Mouse (Mus musculus): ENCODE data around the gene Foxp1. TPM values are rescaled to one million over a fixed set of nuclear protein-coding genes. Genes with fewer than 3 reads are reported as not detected.

Foxp1 gene
- polyA plus RNA-seq, 1 experiment from 2014 or later = 65.4 TPM

- no peak for DNase-seq (ENCODE audit: low spot score)
- 89% methylated on average over 8 of the region's 8 CpGs for WGBS
- no peaks in the 10 kb centered on the region for H3K4me1 ChIP-seq (ENCODE audit: control insufficient read depth, insufficient read depth, low read length)
- no peak overlapping the region for H3K4me3 ChIP-seq (ENCODE audit: low read depth, low read length)
- no peaks in the 10 kb centered on the region for H3K9me3 ChIP-seq (ENCODE audit: control insufficient read depth, low read length)
- no peak overlapping the region for H3K27ac ChIP-seq (replicated peaks; ENCODE audit: low read depth, low read length)
- no peak overlapping the region for H3K9ac ChIP-seq (ENCODE audit: low read length)
- no peak for ATAC-seq (ENCODE audit: insufficient number of reproducible peaks, low FRiP score, low TSS enrichment, low read depth)
- H3K4me2 ChIP-seq (ENCODE audit: low read depth, severe bottlenecking) = no peak overlapping the region
- no peaks in the 10 kb centered on the region for H3K27me3 ChIP-seq (ENCODE audit: control insufficient read depth, insufficient read depth, low read length)
- H3K36me3 ChIP-seq (ENCODE audit: control insufficient read depth, insufficient read depth, low read length) = no peaks in the 10 kb centered on the region
These were observed 486.8 kb downstream of the Foxp1 start for GRCm38 (mm10) chr6:99035459-99036375.

DNA sequence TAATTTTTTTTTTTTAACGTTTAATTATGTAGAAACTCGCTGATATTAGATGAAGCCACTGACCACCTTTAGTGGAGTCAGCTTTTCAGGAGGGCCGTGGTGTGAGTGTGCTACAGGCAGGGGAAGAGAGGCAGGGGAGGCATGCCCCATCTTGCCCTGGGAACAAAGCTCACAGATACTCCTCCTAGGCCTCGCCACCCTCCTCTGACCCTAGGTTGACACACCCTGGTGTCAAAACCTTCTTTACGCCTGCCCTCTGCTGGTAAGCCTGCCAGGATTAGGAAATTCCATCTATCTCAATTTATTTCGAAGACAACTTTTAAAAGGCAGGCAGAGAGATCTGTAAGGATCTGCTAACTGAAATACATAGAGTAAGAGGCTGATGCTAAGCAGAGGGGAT, 489.5 kb downstream of the Foxp1 start:
- H3K27ac ChIP-seq (replicated peaks; ENCODE audit: low read depth, low read length) = no peak overlapping the region
- no peak for ATAC-seq (ENCODE audit: insufficient number of reproducible peaks, low FRiP score, low TSS enrichment, low read depth)
- H3K9me3 ChIP-seq (ENCODE audit: control insufficient read depth, low read length) = no peaks in the 10 kb centered on the region
- no peak overlapping the region for H3K9ac ChIP-seq (ENCODE audit: low read length)
- no peak overlapping the region for H3K4me2 ChIP-seq (ENCODE audit: low read depth, severe bottlenecking)
- no peaks in the 10 kb centered on the region for H3K27me3 ChIP-seq (ENCODE audit: control insufficient read depth, insufficient read depth, low read length)
- no peak for DNase-seq (ENCODE audit: low spot score)
- peaks cover 4% of the 10 kb centered on the region; the same call in 1 of the 2 replicates for H3K4me1 ChIP-seq (ENCODE audit: control insufficient read depth, insufficient read depth, low read length)
- H3K4me3 ChIP-seq (ENCODE audit: low read depth, low read length) = no peak overlapping the region
- H3K36me3 ChIP-seq (ENCODE audit: control insufficient read depth, insufficient read depth, low read length) = no peaks in the 10 kb centered on the region
- WGBS = 32% methylated on average over 6 of the region's 6 CpGs

- Histone ChIP-seq H3K9ac (ENCODE audit: low read length) (no peak overlapping the region), H3K4me2 (ENCODE audit: low read depth, severe bottlenecking) (no peak overlapping the region), H3K36me3 (ENCODE audit: control insufficient read depth, insufficient read depth, low read length) (no peaks in the 10 kb centered on the region), H3K4me3 (ENCODE audit: low read depth, low read length) (no peak overlapping the region), H3K27ac (replicated peaks; ENCODE audit: low read depth, low read length) (no peak overlapping the region), H3K27me3 (ENCODE audit: control insufficient read depth, insufficient read depth, low read length) (0 out of 2 replicates have a peak, but pooled peaks cover 3% of the 10 kb centered on the region), H3K9me3 (ENCODE audit: control insufficient read depth, low read length) (no peaks in the 10 kb centered on the region), H3K4me1 (ENCODE audit: control insufficient read depth, insufficient read depth, low read length) (peaks cover 9% of the 10 kb centered on the region; the same call in 1 of the 2 replicates)
- WGBS = 55% methylated on average over 9 of the region's 9 CpGs
- DNase-seq (ENCODE audit: low spot score) = no peak
- no peak for ATAC-seq (ENCODE audit: insufficient number of reproducible peaks, low FRiP score, low TSS enrichment, low read depth)
These were observed 491.1 kb downstream of the Foxp1 start for GRCm38 (mm10) chr6:99031321-99031903.

GRCm38 (mm10) chr6:99030251-99030650, 492.3 kb downstream of the Foxp1 start:
- Histone ChIP-seq H3K27me3 (ENCODE audit: control insufficient read depth, insufficient read depth, low read length) (peaks cover 9% of the 10 kb centered on the region), H3K4me2 (ENCODE audit: low read depth, severe bottlenecking) (no peak overlapping the region), H3K36me3 (ENCODE audit: control insufficient read depth, insufficient read depth, low read length) (no peaks in the 10 kb centered on the region), H3K4me1 (ENCODE audit: control insufficient read depth, insufficient read depth, low read length) (peaks cover 9% of the 10 kb centered on the region; the same call in 1 of the 2 replicates), H3K4me3 (ENCODE audit: low read depth, low read length) (no peak overlapping the region), H3K27ac (replicated peaks; ENCODE audit: low read depth, low read length) (no peak overlapping the region), H3K9ac (ENCODE audit: low read length) (no peak overlapping the region), H3K9me3 (ENCODE audit: control insufficient read depth, low read length) (no peaks in the 10 kb centered on the region)
- 9% methylated on average over 6 of the region's 6 CpGs for WGBS
- DNase-seq (ENCODE audit: low spot score) (peak; percentile 57), ATAC-seq (ENCODE audit: insufficient number of reproducible peaks, low FRiP score, low TSS enrichment, low read depth) (no peak)

- ATAC-seq (ENCODE audit: insufficient number of reproducible peaks, low FRiP score, low TSS enrichment, low read depth) (no peak), DNase-seq (ENCODE audit: low spot score) (no peak)
- no peaks in the 10 kb centered on the region for H3K9me3 ChIP-seq (ENCODE audit: control insufficient read depth, low read length)
- WGBS = 8% methylated on average over 5 of the region's 5 CpGs
- no peak overlapping the region for H3K9ac ChIP-seq (ENCODE audit: low read length)
- H3K36me3 ChIP-seq (ENCODE audit: control insufficient read depth, insufficient read depth, low read length) = no peaks in the 10 kb centered on the region
- peaks cover 13% of the 10 kb centered on the region for H3K27me3 ChIP-seq (ENCODE audit: control insufficient read depth, insufficient read depth, low read length)
- H3K4me2 ChIP-seq (ENCODE audit: low read depth, severe bottlenecking) = no peak overlapping the region
- H3K27ac ChIP-seq (replicated peaks; ENCODE audit: low read depth, low read length) = no peak overlapping the region
- peaks cover 9% of the 10 kb centered on the region; the same call in 1 of the 2 replicates for H3K4me1 ChIP-seq (ENCODE audit: control insufficient read depth, insufficient read depth, low read length)
- H3K4me3 ChIP-seq (ENCODE audit: low read depth, low read length) = no peak overlapping the region
These were observed 493.1 kb downstream of the Foxp1 start for GRCm38 (mm10) chr6:99029438-99029837.

- H3K4me1 ChIP-seq (ENCODE audit: control insufficient read depth, insufficient read depth, low read length) = peaks cover 9% of the 10 kb centered on the region; the same call in 1 of the 2 replicates
These were observed 493.6 kb downstream of the Foxp1 start for GRCm38 (mm10) chr6:99028989-99029305.

GRCm38 (mm10) chr6:99028161-99028988, 494.1 kb downstream of the Foxp1 start:
- H3K36me3 ChIP-seq (ENCODE audit: control insufficient read depth, insufficient read depth, low read length) = no peaks in the 10 kb centered on the region
- DNase-seq (ENCODE audit: low spot score) = peak; percentile 79
- ATAC-seq (ENCODE audit: insufficient number of reproducible peaks, low FRiP score, low TSS enrichment, low read depth) = peak; percentile 88
- no peaks in the 10 kb centered on the region for H3K9me3 ChIP-seq (ENCODE audit: control insufficient read depth, low read length)
- H3K4me3 ChIP-seq (ENCODE audit: low read depth, low read length) = peak overlapping the region; percentile 61
- H3K9ac ChIP-seq (ENCODE audit: low read length) = peak overlapping the region; percentile 79
- under 1% methylated on average over 77 of the region's 87 CpGs for WGBS
- peaks cover 17% of the 10 kb centered on the region for H3K27me3 ChIP-seq (ENCODE audit: control insufficient read depth, insufficient read depth, low read length)
- H3K27ac ChIP-seq (replicated peaks; ENCODE audit: low read depth, low read length) = peak overlapping the region; percentile 52; the same call in 1 of the 2 replicates
- H3K4me1 ChIP-seq (ENCODE audit: control insufficient read depth, insufficient read depth, low read length) = peaks cover 9% of the 10 kb centered on the region; the same call in 1 of the 2 replicates
- peak overlapping the region; percentile 96 for H3K4me2 ChIP-seq (ENCODE audit: low read depth, severe bottlenecking)

More at GRCm38 (mm10) chr6:99028989-99029305, 493.6 kb downstream of the Foxp1 start:
- peak overlapping the region; percentile 61 for H3K4me3 ChIP-seq (ENCODE audit: low read depth, low read length)
- peak overlapping the region; percentile 79 for H3K9ac ChIP-seq (ENCODE audit: low read length)
- no peaks in the 10 kb centered on the region for H3K36me3 ChIP-seq (ENCODE audit: control insufficient read depth, insufficient read depth, low read length)
- no peaks in the 10 kb centered on the region for H3K9me3 ChIP-seq (ENCODE audit: control insufficient read depth, low read length)
- H3K4me2 ChIP-seq (ENCODE audit: low read depth, severe bottlenecking) = peak overlapping the region; percentile 96
- DNase-seq (ENCODE audit: low spot score) (no peak), ATAC-seq (ENCODE audit: insufficient number of reproducible peaks, low FRiP score, low TSS enrichment, low read depth) (no peak)
- no peak overlapping the region for H3K27ac ChIP-seq (replicated peaks; ENCODE audit: low read depth, low read length)
- peaks cover 17% of the 10 kb centered on the region for H3K27me3 ChIP-seq (ENCODE audit: control insufficient read depth, insufficient read depth, low read length)
- 2% methylated on average over 6 of the region's 6 CpGs for WGBS

Data from limb, embryonic 11.5 days (tissue).